Mouse (Mus musculus) heart, embryonic 13.5 days (tissue): ENCODE results near the gene Cep152. TPM values are rescaled to one million over a fixed set of nuclear protein-coding genes. Genes with fewer than 3 reads are reported as not detected.

Experiments used
- ATAC-seq: fragments of 200-750 bp; cut with Nextera tagmentation; 2 replicates; pipeline ENCODE4 v1.8.0; 2017; ENCODE audit warnings: moderate TSS enrichment; ENCODE audit not compliant: insufficient number of reproducible peaks, low FRiP score, low TSS enrichment; ENCODE audit errors: extremely low read depth
- H3K27ac ChIP-seq: fragments of 300-500 bp; sonication (generic); replicated peaks from 2 replicates; pipeline ENCODE4 v1.5.1; 2015; ENCODE audit warnings: moderate library complexity, mild to moderate bottlenecking, inconsistent platforms
- H3K27me3 ChIP-seq: fragments of 300-500 bp; sonication (generic); replicated peaks from 2 replicates; pipeline ENCODE4 v1.6.1; 2015; ENCODE audit warnings: mild to moderate bottlenecking, inconsistent platforms
- H3K36me3 ChIP-seq: fragments of 300-500 bp; sonication (generic); 2 replicates; pipeline ENCODE4 v1.6.1; 2015; ENCODE audit warnings: mild to moderate bottlenecking, inconsistent platforms
- H3K4me1 ChIP-seq: fragments of 300-500 bp; sonication (generic); 2 replicates; pipeline ENCODE4 v1.6.1; 2015; ENCODE audit warnings: inconsistent platforms
- H3K4me2 ChIP-seq: fragments of 300-500 bp; sonication (generic); 2 replicates; pipeline ENCODE4 v1.6.1; 2015; ENCODE audit warnings: inconsistent platforms, mild to moderate bottlenecking, moderate library complexity
- H3K4me3 ChIP-seq: fragments of 300-500 bp; sonication (generic); 2 replicates; pipeline ENCODE4 v1.5.1; 2015; ENCODE audit warnings: moderate library complexity, mild to moderate bottlenecking, inconsistent platforms
- H3K9ac ChIP-seq: fragments of 300-500 bp; sonication (generic); 2 replicates; pipeline ENCODE4 v1.6.1; 2015; ENCODE audit warnings: inconsistent platforms, mild to moderate bottlenecking, moderate library complexity
- H3K9me3 ChIP-seq: fragments of 300-500 bp; sonication (generic); 2 replicates; pipeline ENCODE4 v1.6.1; 2016; ENCODE audit warnings: inconsistent platforms
- WGBS: fragments of 180-500 bp; shearing (Covaris S2); methylation state at CpG from one replicate; pipeline ENCODE4 v1.1.7; 2015; ENCODE audit warnings: mixed read lengths; 5-methylcytosine and 5-hydroxymethylcytosine counted together
- polyA plus RNA-seq: library from polyadenylated mRNA; unstranded; fragments of >200 nt; fragmentation: Nextera tagmentation; extraction: Ambion mirVana; gene quantifications from 2 replicates; pipeline ENCODE4 v1.2.1, GENCODE M21; 2015

Cep152 gene
- polyA plus RNA-seq, 1 experiment from 2014 or later: 3.2 TPM

DNA sequence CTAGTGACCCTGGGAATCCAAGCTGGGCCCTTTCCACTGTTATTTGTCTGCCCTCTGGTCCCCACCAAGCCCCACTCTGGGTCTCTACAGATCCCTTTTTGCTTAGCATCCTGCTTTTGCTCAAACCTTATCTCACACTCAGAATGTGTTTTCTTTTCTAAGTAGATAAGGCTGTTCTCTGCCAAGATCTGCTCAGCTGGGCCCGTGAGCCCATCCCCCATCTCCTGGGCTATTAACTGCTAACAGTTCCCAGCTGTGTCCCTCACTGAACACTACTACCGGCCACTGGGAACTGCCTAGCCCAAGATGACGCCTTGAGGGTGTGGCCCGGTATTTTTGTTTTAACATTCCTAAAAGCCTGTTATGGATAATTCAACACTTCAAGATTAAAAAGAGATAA is 108.3 kb downstream of the Cep152 start:
- no peaks in the 10 kb centered on the region for H3K9me3 ChIP-seq
- ATAC-seq: peak; percentile 52; the same call in 1 of the 2 replicates
- H3K27me3 ChIP-seq: no peaks in the 10 kb centered on the region

DNA sequence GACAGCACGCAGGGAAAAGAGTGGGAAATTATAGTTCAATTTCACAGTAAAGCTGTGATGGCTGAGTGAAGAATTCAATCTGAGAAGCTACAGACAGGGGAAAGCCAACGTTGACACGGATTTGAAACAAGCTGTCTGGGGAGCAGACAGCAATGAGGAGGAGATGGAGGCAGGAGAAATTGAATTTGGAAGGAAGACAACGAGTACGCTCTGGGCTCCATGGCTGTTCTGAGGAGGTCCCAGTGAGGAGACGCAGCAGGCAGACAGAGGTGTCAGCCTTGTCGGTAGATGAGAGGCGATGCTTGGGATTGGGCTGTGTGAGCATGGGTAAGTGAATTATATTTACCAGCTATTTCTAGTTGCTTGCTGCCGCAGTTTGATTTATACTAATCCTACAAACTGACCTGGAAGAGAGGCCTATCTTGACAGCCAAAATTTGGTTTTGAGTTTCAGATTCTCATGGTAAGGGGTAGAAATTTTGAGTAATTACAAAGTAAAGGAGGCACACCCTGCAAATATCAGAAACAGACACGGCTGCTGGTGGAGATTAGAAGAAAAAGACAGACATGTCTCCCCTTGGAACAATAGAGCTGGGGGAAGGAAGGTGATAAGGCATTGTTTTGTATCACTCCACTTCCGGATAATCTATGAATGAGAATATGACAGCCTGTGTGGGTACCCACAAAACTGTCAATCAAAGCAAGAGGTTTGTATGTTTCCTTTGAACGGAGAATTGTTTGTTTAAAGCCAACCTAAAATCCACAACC is 109.4 kb downstream of the Cep152 start:
- Histone ChIP-seq H3K27me3 (no peaks in the 10 kb centered on the region), H3K9ac (no peak overlapping the region), H3K4me1 (peaks cover 26% of the 10 kb centered on the region), H3K4me3 (no peak overlapping the region), H3K36me3 (no peaks in the 10 kb centered on the region), H3K9me3 (no peaks in the 10 kb centered on the region), H3K27ac (peak overlapping the region; percentile 82), H3K4me2 (no peak overlapping the region)
- ATAC-seq: no peak
- WGBS: 38% methylated on average over 12 of the region's 12 CpGs

More for the DNA sequence above, 108.3 kb downstream of the Cep152 start:
- Histone ChIP-seq H3K4me3 (no peak overlapping the region), H3K4me2 (no peak overlapping the region), H3K27ac (peak overlapping the region; percentile 82), H3K36me3 (no peaks in the 10 kb centered on the region), H3K9ac (no peak overlapping the region), H3K4me1 (peaks cover 26% of the 10 kb centered on the region)
- 3% methylated on average over 4 of the region's 4 CpGs for WGBS

DNA sequence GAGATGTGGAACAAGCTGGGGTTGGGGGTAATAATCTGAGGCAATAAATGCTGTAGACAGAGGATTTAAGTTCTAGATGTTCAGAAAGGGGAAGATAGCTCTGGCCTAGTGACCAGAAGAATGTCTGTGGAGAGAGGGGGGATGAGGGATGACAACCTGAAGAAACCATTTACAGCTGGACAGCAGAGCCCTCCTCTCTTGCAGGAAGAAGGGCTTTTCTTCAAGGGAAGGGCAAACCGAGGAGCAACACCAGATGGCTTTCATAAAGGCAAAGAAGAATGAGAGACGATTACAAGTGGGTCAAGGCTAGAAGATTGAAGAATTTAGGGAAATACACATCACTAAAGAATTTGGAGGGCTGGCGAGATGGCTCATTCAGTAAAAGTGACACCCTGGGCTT is 110.5 kb downstream of the Cep152 start:
- H3K9ac ChIP-seq: no peak overlapping the region
- 62% methylated on average over 3 of the region's 3 CpGs for WGBS
- H3K4me3 ChIP-seq: no peak overlapping the region
- peaks cover 26% of the 10 kb centered on the region for H3K4me1 ChIP-seq
- H3K9me3 ChIP-seq: no peaks in the 10 kb centered on the region
- H3K27me3 ChIP-seq: no peaks in the 10 kb centered on the region
- no peak overlapping the region for H3K4me2 ChIP-seq
- no peak overlapping the region for H3K27ac ChIP-seq
- ATAC-seq: no peak
- no peaks in the 10 kb centered on the region for H3K36me3 ChIP-seq

Other genes with a start within 250 kb of the Cep152 start
- gene Gm9913, start 120.0 kb downstream of the Cep152 start, polyA plus RNA-seq: 0.17 and 0.32 TPM in 2 replicates
- 16.8 and 19.3 TPM in 2 replicates for gene Fbn1, start 117.1 kb downstream of the Cep152 start, polyA plus RNA-seq
- 144 and 149 TPM in 2 replicates for gene Eid1, start 48.0 kb upstream of the Cep152 start, polyA plus RNA-seq
- gene Shc4, start 99.0 kb upstream of the Cep152 start, polyA plus RNA-seq: 0.64 and 1.7 TPM in 2 replicates
- 11.1 and 11.2 TPM in 2 replicates for gene Secisbp2l, start 157.8 kb upstream of the Cep152 start, polyA plus RNA-seq
- 33.7 and 34.6 TPM in 2 replicates for gene Galk2, start 234.0 kb upstream of the Cep152 start, polyA plus RNA-seq
- gene Cops2, start 234.0 kb upstream of the Cep152 start, polyA plus RNA-seq: 58.5 and 62.9 TPM in 2 replicates